Mouse (Mus musculus) liver, embryonic 11.5 days (tissue): ENCODE data around the gene C2. TPM values are rescaled to one million over a fixed set of nuclear protein-coding genes. Genes with fewer than 3 reads are reported as not detected.

Source experiments
- ATAC-seq: fragments of 200-750 bp; cut with Nextera tagmentation; replicated peaks from 2 replicates; pipeline ENCODE4 v1.8.0; 2017; ENCODE audit warnings: moderate number of reproducible peaks, mild to moderate bottlenecking, moderate TSS enrichment, moderate library complexity; ENCODE audit not compliant: low FRiP score
- DNase-seq: peaks from one replicate; pipeline ENCODE4 v3.0.0-alpha.2; 2017; ENCODE audit warnings: low spot score
- H3K27ac ChIP-seq: fragments of 300-500 bp; sonication (generic); 2 replicates; pipeline ENCODE4 v1.5.1; 2014; ENCODE audit warnings: mild to moderate bottlenecking, low read depth, low read length, control low read depth
- H3K27me3 ChIP-seq: fragments of 300-500 bp; sonication (generic); replicated peaks from 2 replicates; pipeline ENCODE4 v1.6.1; 2014; ENCODE audit warnings: low read length, mixed read lengths; ENCODE audit not compliant: control insufficient read depth, insufficient read depth
- H3K36me3 ChIP-seq: fragments of 300-500 bp; sonication (generic); 2 replicates; pipeline ENCODE4 v1.6.1; 2014; ENCODE audit warnings: mild to moderate bottlenecking, low read length, moderate library complexity, mixed read lengths; ENCODE audit not compliant: control insufficient read depth, insufficient read depth
- H3K4me1 ChIP-seq: fragments of 300-500 bp; sonication (generic); replicated peaks from 2 replicates; pipeline ENCODE4 v1.6.1; 2014; ENCODE audit warnings: low read length, mixed read lengths; ENCODE audit not compliant: control insufficient read depth, insufficient read depth
- H3K4me2 ChIP-seq: fragments of 300-500 bp; sonication (generic); 2 replicates; pipeline ENCODE4 v1.6.1; 2014; ENCODE audit warnings: mild to moderate bottlenecking, control low read depth, moderate library complexity
- H3K4me3 ChIP-seq: fragments of 300-500 bp; sonication (generic); 2 replicates; pipeline ENCODE4 v1.5.1; 2014; ENCODE audit warnings: low read depth, low read length, control low read depth
- H3K9ac ChIP-seq: fragments of 300-500 bp; sonication (generic); 2 replicates; pipeline ENCODE4 v1.6.1; 2014; ENCODE audit warnings: low read depth, low read length, control low read depth
- H3K9me3 ChIP-seq: fragments of 300-500 bp; sonication (generic); 2 replicates; pipeline ENCODE4 v1.6.1; 2016; ENCODE audit warnings: low read length, inconsistent platforms, mixed read lengths; ENCODE audit not compliant: control insufficient read depth
- WGBS: fragments of 180-500 bp; shearing (Covaris S2); extraction: QIAGEN DNeasy Blood & Tissue Kit; methylation state at CpG from one replicate; pipeline ENCODE4 v1.1.7; 2014; 5-methylcytosine and 5-hydroxymethylcytosine counted together
- polyA plus RNA-seq: library from polyadenylated mRNA; unstranded; fragments of >200 nt; fragmentation: Nextera tagmentation; extraction: Ambion mirVana; gene quantifications from 2 replicates; pipeline ENCODE4 v1.2.1, GENCODE M21; 2014

C2 gene
- polyA plus RNA-seq, 1 experiment from 2014 or later, result 9.0 TPM

GRCm38 (mm10) chr17:34881166-34881565 is 16.9 kb downstream of the C2 start:
- Histone ChIP-seq H3K4me2 (peak overlapping the region; percentile 48; the same call in 1 of the 2 replicates), H3K9me3 (no peaks in the 10 kb centered on the region), H3K36me3 (no peaks in the 10 kb centered on the region), H3K27me3 (no peaks in the 10 kb centered on the region), H3K9ac (no peak overlapping the region; the same call in 1 of the 2 replicates), H3K27ac (no peak overlapping the region), H3K4me3 (0 out of 2 replicates have a peak overlapping the region, but pooled peaks have one; percentile 9), H3K4me1 (peaks cover 12% of the 10 kb centered on the region; the same call in 1 of the 2 replicates)
- DNase-seq (no peak), ATAC-seq (no peak)

- H3K9me3 ChIP-seq, result no peaks in the 10 kb centered on the region
- no peak within 1 kb of the TSS for H3K4me2 ChIP-seq
- no peak within 1 kb of the TSS for H3K27ac ChIP-seq
- no peak within 1 kb of the TSS for H3K9ac ChIP-seq
- no peaks in the 10 kb centered on the region for H3K36me3 ChIP-seq
- 67% methylated on average over 11 of the region's 11 CpGs for WGBS
- ATAC-seq, result no peak
- no peak within 1 kb of the TSS for H3K4me3 ChIP-seq
- no peak for DNase-seq
- H3K4me1 ChIP-seq, result peaks cover 5% of the 10 kb centered on the region; the same call in 1 of the 2 replicates
- no peaks in the 10 kb centered on the region for H3K27me3 ChIP-seq
These were observed 18.7 kb downstream of the C2 start, which contains the start of gene Zbtb12 for GRCm38 (mm10) chr17:34879336-34879879. Zbtb12 (plus strand) TSS chr17:34879483.

GRCm38 (mm10) chr17:34874321-34874720 is 23.7 kb downstream of the C2 start:
- no peak for DNase-seq
- 85% methylated on average over 6 of the region's 6 CpGs for WGBS

GRCm38 (mm10) chr17:34865981-34866380 is 32.1 kb downstream of the C2 start:
- Histone ChIP-seq H3K4me1 (no peaks in the 10 kb centered on the region), H3K9ac (no peak overlapping the region), H3K27me3 (no peaks in the 10 kb centered on the region; the same call in 1 of the 2 replicates), H3K9me3 (no peaks in the 10 kb centered on the region), H3K4me2 (no peak overlapping the region), H3K36me3 (no peaks in the 10 kb centered on the region), H3K4me3 (no peak overlapping the region; the same call in 1 of the 2 replicates), H3K27ac (no peak overlapping the region)
- 52% methylated on average over 7 of the region's 7 CpGs for WGBS
- DNase-seq (no peak), ATAC-seq (no peak)

More at GRCm38 (mm10) chr17:34874321-34874720, 23.7 kb downstream of the C2 start:
- Histone ChIP-seq H3K27ac (no peak overlapping the region), H3K4me3 (no peak overlapping the region), H3K9ac (no peak overlapping the region), H3K4me2 (no peak overlapping the region), H3K9me3 (no peaks in the 10 kb centered on the region), H3K27me3 (no peaks in the 10 kb centered on the region; the same call in 1 of the 2 replicates), H3K36me3 (no peaks in the 10 kb centered on the region), H3K4me1 (0 out of 2 replicates have a peak, but pooled peaks cover 2% of the 10 kb centered on the region)
- ATAC-seq, result no peak

- Histone ChIP-seq H3K36me3 (no peaks in the 10 kb centered on the region), H3K27me3 (no peaks in the 10 kb centered on the region), H3K4me3 (peak within 1 kb of the TSS; percentile 25), H3K4me2 (peak within 1 kb of the TSS; percentile 48), H3K9ac (0 out of 2 replicates have a peak within 1 kb of the TSS, but pooled peaks have one; percentile 4), H3K9me3 (no peaks in the 10 kb centered on the region), H3K4me1 (no peaks in the 10 kb centered on the region), H3K27ac (peak within 1 kb of the TSS; percentile 47; the same call in 1 of the 2 replicates)
- WGBS, result 48% methylated on average over 8 of the region's 8 CpGs
- ATAC-seq, result 0 out of 2 replicates have a peak, but pooled peaks have one; percentile 40
- DNase-seq, result no peak
These were observed 35.5 kb downstream of the C2 start, which contains the start of gene Cfb for GRCm38 (mm10) chr17:34862416-34863081. Cfb (minus strand) TSS chr17:34862518.

- Histone ChIP-seq H3K4me3 (peak overlapping the region; percentile 25), H3K4me2 (peak overlapping the region; percentile 48), H3K9ac (0 out of 2 replicates have a peak overlapping the region, but pooled peaks have one; percentile 4), H3K27ac (0 out of 2 replicates have a peak overlapping the region, but pooled peaks have one; percentile 47), H3K4me1 (no peaks in the 10 kb centered on the region), H3K9me3 (no peaks in the 10 kb centered on the region), H3K36me3 (peaks cover 3% of the 10 kb centered on the region), H3K27me3 (no peaks in the 10 kb centered on the region)
- 62% methylated on average over 13 of the region's 13 CpGs for WGBS
- DNase-seq (no peak), ATAC-seq (peak; percentile 53)
These were observed 36.2 kb downstream of the C2 start for GRCm38 (mm10) chr17:34861704-34862415.

- no peaks in the 10 kb centered on the region for H3K4me1 ChIP-seq
- WGBS, result 78% methylated on average over 9 of the region's 9 CpGs
- peak overlapping the region; percentile 48; the same call in 1 of the 2 replicates for H3K4me2 ChIP-seq
These were observed 37.6 kb downstream of the C2 start for GRCm38 (mm10) chr17:34860514-34860913.

GRCm38 (mm10) chr17:34858670-34859069 is 39.4 kb downstream of the C2 start:
- Histone ChIP-seq H3K27ac (no peak overlapping the region), H3K4me3 (no peak overlapping the region), H3K4me2 (no peak overlapping the region), H3K4me1 (no peaks in the 10 kb centered on the region), H3K36me3 (peaks cover 16% of the 10 kb centered on the region), H3K9ac (no peak overlapping the region), H3K27me3 (no peaks in the 10 kb centered on the region), H3K9me3 (no peaks in the 10 kb centered on the region)
- ATAC-seq, result no peak
- WGBS, result 57% methylated on average over 4 of the region's 4 CpGs
- DNase-seq, result no peak

More at GRCm38 (mm10) chr17:34860514-34860913, 37.6 kb downstream of the C2 start:
- ATAC-seq (no peak), DNase-seq (no peak)
- Histone ChIP-seq H3K4me3 (no peak overlapping the region), H3K36me3 (peaks cover 10% of the 10 kb centered on the region), H3K27ac (no peak overlapping the region), H3K9ac (no peak overlapping the region), H3K9me3 (no peaks in the 10 kb centered on the region), H3K27me3 (no peaks in the 10 kb centered on the region)
